Mouse (Mus musculus): Measurements from ENCODE around the gene Gm9639. TPM values are rescaled to one million over a fixed set of nuclear protein-coding genes. Genes with fewer than 3 reads are reported as not detected.

The Gm9639 gene
- polyA plus RNA-seq, 1 experiment from 2014 or later = not detected

Other genes with a start within 250 kb of the Gm9639 start
- 94.9 and 97.0 TPM in 2 replicates for gene Pttg1ip, start 213.4 kb downstream of the Gm9639 start, polyA plus RNA-seq (2016; fragmentation: Nextera tagmentation; extraction: Ambion mirVana)
- gene Sumo3, start 189.0 kb downstream of the Gm9639 start, polyA plus RNA-seq (2016; fragmentation: Nextera tagmentation; extraction: Ambion mirVana) = 235 and 306 TPM in 2 replicates
- gene Gm49325, start 188.9 kb downstream of the Gm9639 start, polyA plus RNA-seq (2016; fragmentation: Nextera tagmentation; extraction: Ambion mirVana) = 2.1 and 2.7 TPM in 2 replicates
- gene Ube2g2, start 172.8 kb downstream of the Gm9639 start, polyA plus RNA-seq (2016; fragmentation: Nextera tagmentation; extraction: Ambion mirVana) = 83.1 and 92.1 TPM in 2 replicates
- 0.14 and 0.38 TPM in 2 replicates for gene Tspear, start 108.5 kb downstream of the Gm9639 start, polyA plus RNA-seq (2016; fragmentation: Nextera tagmentation; extraction: Ambion mirVana)
- gene Gm19402, start 104.3 kb downstream of the Gm9639 start, polyA plus RNA-seq (2016; fragmentation: Nextera tagmentation; extraction: Ambion mirVana) = not detected in 2 replicates
- gene Gm9508, start 97.8 kb downstream of the Gm9639 start, polyA plus RNA-seq (2016; fragmentation: Nextera tagmentation; extraction: Ambion mirVana) = not detected in 2 replicates
- gene Gm10272, start 88.5 kb downstream of the Gm9639 start, polyA plus RNA-seq (2016; fragmentation: Nextera tagmentation; extraction: Ambion mirVana) = not detected in 2 replicates
- not detected in 2 replicates for gene Gm10024, start 83.6 kb downstream of the Gm9639 start, polyA plus RNA-seq (2016; fragmentation: Nextera tagmentation; extraction: Ambion mirVana)
- not detected in 2 replicates for gene Gm10142, start 79.3 kb downstream of the Gm9639 start, polyA plus RNA-seq (2016; fragmentation: Nextera tagmentation; extraction: Ambion mirVana)
- gene Krtap12-1, start 74.5 kb downstream of the Gm9639 start, polyA plus RNA-seq (2016; fragmentation: Nextera tagmentation; extraction: Ambion mirVana) = not detected in 2 replicates
- gene Gm10100, start 68.6 kb downstream of the Gm9639 start, polyA plus RNA-seq (2016; fragmentation: Nextera tagmentation; extraction: Ambion mirVana) = not detected in 2 replicates
- gene Gm18596, start 52.4 kb downstream of the Gm9639 start, polyA plus RNA-seq (2016; fragmentation: Nextera tagmentation; extraction: Ambion mirVana) = not detected in 2 replicates
- gene Gm9736, start 43.7 kb downstream of the Gm9639 start, polyA plus RNA-seq (2016; fragmentation: Nextera tagmentation; extraction: Ambion mirVana) = not detected in 2 replicates
- gene Gm3233, start 35.4 kb downstream of the Gm9639 start, polyA plus RNA-seq (2016; fragmentation: Nextera tagmentation; extraction: Ambion mirVana) = not detected in 2 replicates
- gene Gm3238, start 23.8 kb downstream of the Gm9639 start, polyA plus RNA-seq (2016; fragmentation: Nextera tagmentation; extraction: Ambion mirVana) = not detected in 2 replicates
- gene Gm7138, start 18.1 kb downstream of the Gm9639 start, polyA plus RNA-seq (2016; fragmentation: Nextera tagmentation; extraction: Ambion mirVana) = not detected in 2 replicates
- gene Gm3250, start 12.5 kb downstream of the Gm9639 start, polyA plus RNA-seq (2016; fragmentation: Nextera tagmentation; extraction: Ambion mirVana) = not detected in 2 replicates
- gene Gm7137, start 6.9 kb downstream of the Gm9639 start, polyA plus RNA-seq (2016; fragmentation: Nextera tagmentation; extraction: Ambion mirVana) = not detected in 2 replicates
- not detected in 2 replicates for gene Gm19668, start 4.1 kb upstream of the Gm9639 start, polyA plus RNA-seq (2016; fragmentation: Nextera tagmentation; extraction: Ambion mirVana)
- gene Gm9507, start 16.8 kb upstream of the Gm9639 start, polyA plus RNA-seq (2016; fragmentation: Nextera tagmentation; extraction: Ambion mirVana) = not detected in 2 replicates
- gene Gm2696, start 19.6 kb upstream of the Gm9639 start, polyA plus RNA-seq (2016; fragmentation: Nextera tagmentation; extraction: Ambion mirVana) = not detected in 2 replicates
- not detected in 2 replicates for gene Krtap10-4, start 32.0 kb upstream of the Gm9639 start, polyA plus RNA-seq (2016; fragmentation: Nextera tagmentation; extraction: Ambion mirVana)
- gene Krtap10-10, start 40.9 kb upstream of the Gm9639 start, polyA plus RNA-seq (2016; fragmentation: Nextera tagmentation; extraction: Ambion mirVana) = not detected in 2 replicates
- gene Gm36176, start 51.7 kb upstream of the Gm9639 start, polyA plus RNA-seq (2016; fragmentation: Nextera tagmentation; extraction: Ambion mirVana) = not detected in 2 replicates
- gene Gm10318, start 57.8 kb upstream of the Gm9639 start, polyA plus RNA-seq (2016; fragmentation: Nextera tagmentation; extraction: Ambion mirVana) = not detected in 2 replicates
- gene Gm3285, start 66.9 kb upstream of the Gm9639 start, polyA plus RNA-seq (2016; fragmentation: Nextera tagmentation; extraction: Ambion mirVana) = not detected in 2 replicates
- gene Lrrc3, start 107.5 kb upstream of the Gm9639 start, polyA plus RNA-seq (2016; fragmentation: Nextera tagmentation; extraction: Ambion mirVana) = 2.7 and 4.9 TPM in 2 replicates
- 0.43 TPM in 2 replicates for gene Trpm2, start 175.5 kb upstream of the Gm9639 start, polyA plus RNA-seq (2016; fragmentation: Nextera tagmentation; extraction: Ambion mirVana)
- 16.9 and 23.1 TPM in 2 replicates for gene 1810043G02Rik, start 183.4 kb upstream of the Gm9639 start, polyA plus RNA-seq (2016; fragmentation: Nextera tagmentation; extraction: Ambion mirVana)
- 264 and 274 TPM in 2 replicates for gene Pfkl, start 215.0 kb upstream of the Gm9639 start, polyA plus RNA-seq (2016; fragmentation: Nextera tagmentation; extraction: Ambion mirVana)
- gene Dnmt3l, start 246.9 kb upstream of the Gm9639 start, polyA plus RNA-seq (2016; fragmentation: Nextera tagmentation; extraction: Ambion mirVana) = not detected in 2 replicates
- 0.18 and 0.45 TPM in 2 replicates for gene Aire, start 248.5 kb upstream of the Gm9639 start, polyA plus RNA-seq (2016; fragmentation: Nextera tagmentation; extraction: Ambion mirVana)